Mouse (Mus musculus) erythroblast, embryonic 14.5 days (primary cell): Measurements from ENCODE around the gene Rgl1.

ENCODE experiments used
- GATA1 ChIP-seq: IDR thresholded peaks from 2 replicates; pipeline ENCODE4 v1.6.1; 2012; ENCODE audit warnings: low read length, inconsistent platforms, mixed read lengths
- TAL1 ChIP-seq: IDR thresholded peaks from 3 replicates; pipeline ENCODE4 v1.6.1; 2012; ENCODE audit warnings: low read length, inconsistent platforms, mixed read lengths

DNA sequence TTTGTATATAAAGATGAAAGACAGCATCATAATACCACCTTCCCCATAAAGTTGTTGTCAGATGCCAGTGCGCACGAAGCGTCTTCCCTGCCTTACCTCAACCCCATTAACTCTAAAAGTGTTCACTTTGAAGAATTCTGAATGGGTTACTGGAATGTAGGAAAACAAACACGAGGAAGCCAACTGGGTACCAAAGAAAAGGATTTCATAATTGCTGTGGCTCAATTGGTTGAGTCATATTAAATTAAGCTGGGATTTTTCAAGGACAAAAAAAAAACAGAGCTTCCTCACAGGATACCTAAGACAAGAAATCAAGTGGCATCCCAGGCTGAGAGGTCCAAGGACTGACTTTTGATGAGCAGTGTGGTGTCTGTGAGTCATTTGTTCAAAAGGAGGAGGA lies 144.5 kb downstream of the Rgl1 start:
- TF ChIP-seq GATA1, result no peak
- TF ChIP-seq TAL1, result no peak
